In genomic region chr7:98783521-98783920, GRCm38 (mm10) we compare ENCODE assay signal across 9 mouse cellular contexts. TPM values are rescaled to one million over a fixed set of nuclear protein-coding genes. Genes with fewer than 3 reads are reported as not detected.
A peak's percentile ranks its signal among the peaks of the same experiment; 100 is the strongest.
DNase-seq lines count a peak whose midpoint lies in the region; ATAC-seq lines count a peak whose summit lies in the region.
"Had no signal": no experiment of that assay in that cellular context is flagged by ENCODE, and none has a peak within 500 bp of the region (broad histone marks: within the 10 kb centered on the region; RNA-seq: fewer than 3 reads in every experiment).

No protein-coding gene starts in this region.

- H3K36me3 ChIP-seq in hindbrain, embryonic 10.5 days = no peaks in the 10 kb centered on the region
- no peaks in the 10 kb centered on the region for H3K36me3 ChIP-seq in hindbrain, embryonic 11.5 days (ENCODE audit: control insufficient read depth, insufficient read depth, low read length)
- H3K36me3 ChIP-seq in embryonic facial prominence, embryonic 13.5 days = no peaks in the 10 kb centered on the region
- H3K36me3 ChIP-seq in heart, embryonic 16.5 days (ENCODE audit: control insufficient read depth, insufficient read depth) = no peaks in the 10 kb centered on the region
- no peaks in the 10 kb centered on the region for H3K36me3 ChIP-seq in limb, embryonic 15.5 days

- no peak overlapping the region for H3K9ac ChIP-seq in hindbrain, embryonic 11.5 days (ENCODE audit: low read depth, low read length)
- H3K9ac ChIP-seq in embryonic facial prominence, embryonic 13.5 days = no peak overlapping the region
- no peak overlapping the region for H3K9ac ChIP-seq in heart, embryonic 16.5 days (ENCODE audit: low read length)
- H3K9ac ChIP-seq in limb, embryonic 15.5 days = no peak overlapping the region

- no peak for DNase-seq in hindbrain, embryonic 10.5 days (ENCODE audit: low spot score)
- no peak for DNase-seq in hindbrain, embryonic 11.5 days (ENCODE audit: low spot score)
- no peak for DNase-seq in right cerebral cortex, adult 18-20 months
- no peak for DNase-seq in spleen, postnatal 10 days (ENCODE audit: low spot score in 2 of 2)
- DNase-seq: thymus, postnatal 36 days had no signal

- WGBS in hindbrain, embryonic 10.5 days = 65% methylated on average over 5 of the region's 5 CpGs
- WGBS in hindbrain, embryonic 11.5 days = 77% methylated on average over 5 of the region's 5 CpGs
- WGBS in embryonic facial prominence, embryonic 13.5 days = 63% methylated on average over 5 of the region's 5 CpGs
- 51% methylated on average over 5 of the region's 5 CpGs for WGBS in heart, embryonic 16.5 days
- 46% methylated on average over 5 of the region's 5 CpGs for WGBS in limb, embryonic 15.5 days

- H3K4me3 ChIP-seq in hindbrain, embryonic 10.5 days = no peak overlapping the region
- no peak overlapping the region for H3K4me3 ChIP-seq in hindbrain, embryonic 11.5 days (ENCODE audit: low read depth, low read length)
- no peak overlapping the region for H3K4me3 ChIP-seq in embryonic facial prominence, embryonic 13.5 days
- no peak overlapping the region for H3K4me3 ChIP-seq in heart, embryonic 16.5 days (ENCODE audit: low read length)
- no peak overlapping the region for H3K4me3 ChIP-seq in limb, embryonic 15.5 days

- ATAC-seq in hindbrain, embryonic 11.5 days (ENCODE audit: low FRiP score) = no peak
- ATAC-seq in embryonic facial prominence, embryonic 13.5 days (ENCODE audit: insufficient number of reproducible peaks, insufficient read depth, low FRiP score, low TSS enrichment, low read depth) = no peak
- ATAC-seq in heart, embryonic 16.5 days (replicated peaks; ENCODE audit: extremely low read depth, insufficient read depth, low FRiP score) = no peak
- no peak for ATAC-seq in limb, embryonic 15.5 days (ENCODE audit: insufficient number of reproducible peaks, low FRiP score, low TSS enrichment, low read depth)

- peaks cover 31% of the 10 kb centered on the region for H3K4me1 ChIP-seq in hindbrain, embryonic 10.5 days (replicated peaks)
- no peaks in the 10 kb centered on the region; the same call in 1 of the 2 replicates for H3K4me1 ChIP-seq in hindbrain, embryonic 11.5 days (replicated peaks; ENCODE audit: control insufficient read depth, insufficient read depth, low read length)
- peaks cover 50% of the 10 kb centered on the region for H3K4me1 ChIP-seq in embryonic facial prominence, embryonic 13.5 days
- H3K4me1 ChIP-seq in heart, embryonic 16.5 days (ENCODE audit: control insufficient read depth, insufficient read depth, low read length) = peaks cover 21% of the 10 kb centered on the region
- H3K4me1 ChIP-seq in limb, embryonic 15.5 days = peaks cover 35% of the 10 kb centered on the region

- no peaks in the 10 kb centered on the region for H3K9me3 ChIP-seq in hindbrain, embryonic 10.5 days
- H3K9me3 ChIP-seq in hindbrain, embryonic 11.5 days (ENCODE audit: control insufficient read depth, low read length) = no peaks in the 10 kb centered on the region
- no peaks in the 10 kb centered on the region for H3K9me3 ChIP-seq in embryonic facial prominence, embryonic 13.5 days
- no peaks in the 10 kb centered on the region for H3K9me3 ChIP-seq in heart, embryonic 16.5 days (replicated peaks; ENCODE audit: control insufficient read depth, low read length)
- no peaks in the 10 kb centered on the region for H3K9me3 ChIP-seq in limb, embryonic 15.5 days

- H3K27me3 ChIP-seq in hindbrain, embryonic 10.5 days (ENCODE audit: insufficient read depth, poor library complexity, severe bottlenecking) = 0 out of 2 replicates have a peak, but pooled peaks cover 3% of the 10 kb centered on the region
- H3K27me3 ChIP-seq in hindbrain, embryonic 11.5 days (ENCODE audit: control insufficient read depth, insufficient read depth, low read length) = no peaks in the 10 kb centered on the region
- H3K27me3 ChIP-seq in embryonic facial prominence, embryonic 13.5 days = no peaks in the 10 kb centered on the region
- H3K27me3 ChIP-seq in heart, embryonic 16.5 days (ENCODE audit: control insufficient read depth, insufficient read depth, low read length) = no peaks in the 10 kb centered on the region; the same call in 1 of the 2 replicates
- peaks cover 7% of the 10 kb centered on the region; the same call in 1 of the 2 replicates for H3K27me3 ChIP-seq in limb, embryonic 15.5 days

- H3K27ac ChIP-seq in hindbrain, embryonic 10.5 days = peak overlapping the region; percentile 73; the same call in 1 of the 2 replicates
- H3K27ac ChIP-seq in hindbrain, embryonic 11.5 days (ENCODE audit: low read depth, low read length) = no peak overlapping the region
- peak overlapping the region; percentile 88; the same call in 1 of the 2 replicates for H3K27ac ChIP-seq in embryonic facial prominence, embryonic 13.5 days
- peak overlapping the region; percentile 80 for H3K27ac ChIP-seq in heart, embryonic 16.5 days (ENCODE audit: low read length)
- peak overlapping the region; percentile 87 for H3K27ac ChIP-seq in limb, embryonic 15.5 days

- H3K4me2 ChIP-seq in hindbrain, embryonic 11.5 days (replicated peaks; ENCODE audit: low read depth, low read length) = no peak overlapping the region
- no peak overlapping the region for H3K4me2 ChIP-seq in embryonic facial prominence, embryonic 13.5 days
- peak overlapping the region; percentile 6; the same call in 1 of the 2 replicates for H3K4me2 ChIP-seq in heart, embryonic 16.5 days (ENCODE audit: low read depth, low read length)
- H3K4me2 ChIP-seq in limb, embryonic 15.5 days = no peak overlapping the region
- H3K4me2 ChIP-seq: liver, embryonic 11.5 days had no signal

RNA-seq across cellular contexts. Expression of gene Wnt11, which starts 51.4 kb away (rescaled TPM):
- 0.66 and 1.9 TPM in 2 replicates for polyA plus RNA-seq in hindbrain, embryonic 10.5 days (2016; fragmentation: Nextera tagmentation; extraction: Ambion mirVana)
- polyA plus RNA-seq in hindbrain, embryonic 11.5 days (2014; fragmentation: Nextera tagmentation; extraction: Ambion mirVana) = 3.0 and 3.5 TPM in 2 replicates
- 10.8 and 12.4 TPM in 2 replicates for polyA plus RNA-seq in embryonic facial prominence, embryonic 13.5 days (2015; fragmentation: Nextera tagmentation; extraction: Ambion mirVana)
- 7.8 and 9.8 TPM in 2 replicates for polyA plus RNA-seq in heart, embryonic 16.5 days (2015; fragmentation: Nextera tagmentation; extraction: Ambion mirVana)
- 23.2 and 29.1 TPM in 2 replicates for polyA plus RNA-seq in limb, embryonic 15.5 days (2015; fragmentation: Nextera tagmentation; extraction: Ambion mirVana)
